Mouse (Mus musculus): ENCODE data around the gene Lrig3.

Lrig3 gene

GRCm38 (mm10) chr10:126002081-126002755 lies 36.2 kb downstream of the Lrig3 start:
- no peak for DNase-seq (ENCODE audit: low spot score in 2 of 2)

- no peak for DNase-seq (ENCODE audit: low spot score in 2 of 2)
These were observed 37.0 kb downstream of the Lrig3 start for GRCm38 (mm10) chr10:126002818-126003506.

- no peak for DNase-seq (ENCODE audit: low spot score in 2 of 2)
These were observed 37.9 kb downstream of the Lrig3 start for GRCm38 (mm10) chr10:126003857-126004256.

- no peak for DNase-seq (ENCODE audit: low spot score in 2 of 2)
These were observed 47.7 kb downstream of the Lrig3 start for GRCm38 (mm10) chr10:126013667-126014066.

- no peak for DNase-seq (ENCODE audit: low spot score in 2 of 2)
These were observed 48.7 kb downstream of the Lrig3 start for GRCm38 (mm10) chr10:126014673-126015072.

GRCm38 (mm10) chr10:126015644-126016043 lies 49.7 kb downstream of the Lrig3 start:
- DNase-seq (ENCODE audit: low spot score in 2 of 2) = no peak

- DNase-seq (ENCODE audit: low spot score in 2 of 2) = no peak
These were observed 53.5 kb downstream of the Lrig3 start for GRCm38 (mm10) chr10:126019350-126019991.

- no peak for DNase-seq (ENCODE audit: low spot score in 2 of 2)
These were observed 62.8 kb downstream of the Lrig3 start for GRCm38 (mm10) chr10:126028574-126029440.

- no peak for DNase-seq (ENCODE audit: low spot score in 2 of 2)
These were observed 63.6 kb downstream of the Lrig3 start for GRCm38 (mm10) chr10:126029441-126030114.

GRCm38 (mm10) chr10:126056881-126057280 lies 90.9 kb downstream of the Lrig3 start:
- no peak for DNase-seq (ENCODE audit: low spot score in 2 of 2)

GRCm38 (mm10) chr10:126062812-126063211 lies 96.8 kb downstream of the Lrig3 start:
- no peak for DNase-seq (ENCODE audit: low spot score in 2 of 2)
